In the genomic region with DNA sequence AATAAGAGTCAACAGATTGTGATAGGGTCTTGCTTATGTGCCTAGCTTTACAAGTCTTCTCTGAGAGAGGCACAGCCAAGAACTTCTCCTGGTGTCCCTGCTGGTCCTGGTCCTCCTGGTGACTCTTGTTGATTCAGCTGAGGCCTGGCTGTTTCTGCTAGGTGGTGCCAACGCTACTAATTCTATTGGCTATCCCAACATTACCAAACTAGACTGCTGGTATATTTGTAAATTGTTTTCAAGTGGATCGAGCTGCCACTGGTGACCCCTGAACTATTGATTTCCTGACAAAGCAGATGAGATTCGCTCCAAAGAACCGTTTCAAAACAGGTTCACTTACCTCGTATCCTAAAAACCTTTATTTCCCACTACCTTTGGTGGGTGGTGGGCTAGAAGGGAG, we compare ENCODE assay signal across 20 mouse cellular contexts. TPM values are rescaled to one million over a fixed set of nuclear protein-coding genes. Genes with fewer than 3 reads are reported as not detected.
A peak's percentile ranks its signal among the peaks of the same experiment; 100 is the strongest.
DNase-seq lines count a peak whose midpoint lies in the region; ATAC-seq and TF ChIP-seq lines count a peak whose summit lies in the region.
"Had no signal": no experiment of that assay in that cellular context is flagged by ENCODE, and none has a peak within 500 bp of the region (broad histone marks: within the 10 kb centered on the region; RNA-seq: fewer than 3 reads in every experiment).

No protein-coding gene starts in this region.

- no peaks in the 10 kb centered on the region for H3K27me3 ChIP-seq in liver, adult 2 months (ENCODE audit: control insufficient read depth, insufficient read depth, low read length)
- no peaks in the 10 kb centered on the region for H3K27me3 ChIP-seq in liver, postnatal 0 days (ENCODE audit: insufficient read depth, low read length)
- H3K27me3 ChIP-seq in liver, embryonic 11.5 days (replicated peaks; ENCODE audit: control insufficient read depth, insufficient read depth, low read length), result no peaks in the 10 kb centered on the region
- H3K27me3 ChIP-seq in CH12.LX (replicated peaks), result no peaks in the 10 kb centered on the region
- H3K27me3 ChIP-seq: embryonic facial prominence, embryonic 12.5 days; forebrain, embryonic 13.5 days; forebrain, embryonic 15.5 days; Patski had no signal

- 0 out of 2 replicates have a peak overlapping the region, but pooled peaks have one; percentile 12 for H3K9ac ChIP-seq in liver, adult 2 months (ENCODE audit: low read depth, low read length)
- no peak overlapping the region for H3K9ac ChIP-seq in liver, postnatal 0 days (replicated peaks)
- no peak overlapping the region for H3K9ac ChIP-seq in liver, embryonic 11.5 days (ENCODE audit: low read depth, low read length)
- no peak overlapping the region for H3K9ac ChIP-seq in CH12.LX (ENCODE audit: insufficient read depth, low read depth)
- H3K9ac ChIP-seq: embryonic facial prominence, embryonic 12.5 days; forebrain, embryonic 13.5 days; forebrain, embryonic 15.5 days had no signal

- peaks cover 30% of the 10 kb centered on the region for H3K4me1 ChIP-seq in liver, adult 2 months (ENCODE audit: control insufficient read depth, insufficient read depth, low read length)
- peaks cover 13% of the 10 kb centered on the region for H3K4me1 ChIP-seq in liver, postnatal 0 days (ENCODE audit: insufficient read depth)
- no peaks in the 10 kb centered on the region for H3K4me1 ChIP-seq in liver, embryonic 11.5 days (replicated peaks; ENCODE audit: control insufficient read depth, insufficient read depth, low read length)
- peaks cover 16 to 59% of the 10 kb centered on the region in 2 experiments for H3K4me1 ChIP-seq in CH12.LX (ENCODE audit: control insufficient read depth in 1 of 2, insufficient read depth in 2 of 2)
- H3K4me1 ChIP-seq: embryonic facial prominence, embryonic 10.5 days; embryonic facial prominence, embryonic 12.5 days; forebrain, embryonic 13.5 days; forebrain, embryonic 15.5 days had no signal

- H3K9me3 ChIP-seq in liver, postnatal 0 days (ENCODE audit: low read length), result no peaks in the 10 kb centered on the region
- H3K9me3 ChIP-seq in liver, embryonic 11.5 days (ENCODE audit: control insufficient read depth, low read length), result no peaks in the 10 kb centered on the region
- peaks cover 30% of the 10 kb centered on the region for H3K9me3 ChIP-seq in CH12.LX (replicated peaks; ENCODE audit: low read length)
- H3K9me3 ChIP-seq: embryonic facial prominence, embryonic 10.5 days; embryonic facial prominence, embryonic 12.5 days; forebrain, embryonic 13.5 days; forebrain, embryonic 15.5 days; G1E had no signal

- dilution Hi-C loops in CH12.LX (cut with MboI; ENCODE audit: extremely low pct_ligation_motif_present, extremely low pct_unique_long_range_greater_than_20kb, low sequenced_read_pairs), result no loop called here

- TF ChIP-seq CTCF in liver, adult 2 months (IDR thresholded peaks at IDR 0.05; ENCODE audit: low read depth, low read length), result no peak
- no peak for TF ChIP-seq CTCF in liver, postnatal 0 days (IDR thresholded peaks at IDR 0.05; ENCODE audit: low read depth)
- TF ChIP-seq CTCF in CH12.LX (conservative IDR thresholded peaks at IDR 0.05 in 1 of 2, IDR thresholded peaks at IDR 0.05 in 1 of 2; ENCODE audit: low read depth in 2 of 2, low read length in 2 of 2), result no peak

- DNase-seq in liver, adult 2 months (ENCODE audit: extremely low read depth, low read depth, low spot score), result peak; percentile 99
- no peak for DNase-seq in liver
- peak; percentile 41 for DNase-seq in liver, postnatal 0 days
- DNase-seq in liver, embryonic 11.5 days (ENCODE audit: low spot score), result no peak
- no peak for DNase-seq in CH12.LX (ENCODE audit: extremely low read depth)
- no peak for DNase-seq in retina, postnatal 1 day
- DNase-seq: adrenal gland, adult 8-10 months; adrenal gland, postnatal 14 days; adrenal gland, postnatal 36 days; cerebellum, adult 11-12 months; cerebellum, adult 2 months; cerebellum, adult 9-10 months; cerebellum, postnatal 10 days; cerebellum, postnatal 25 days had no signal

- no peaks in the 10 kb centered on the region for H3K36me3 ChIP-seq in liver, adult 2 months (ENCODE audit: control insufficient read depth, insufficient read depth, low read length)
- no peaks in the 10 kb centered on the region for H3K36me3 ChIP-seq in liver, postnatal 0 days (replicated peaks; ENCODE audit: insufficient read depth, low read length)
- no peaks in the 10 kb centered on the region for H3K36me3 ChIP-seq in liver, embryonic 11.5 days (ENCODE audit: control insufficient read depth, insufficient read depth, low read length)
- peaks cover 39 to 65% of the 10 kb centered on the region in 2 experiments for H3K36me3 ChIP-seq in CH12.LX (replicated peaks in 1 of 2; ENCODE audit: control insufficient read depth in 1 of 2, insufficient read depth in 1 of 2, low read length in 1 of 2)
- H3K36me3 ChIP-seq: embryonic facial prominence, embryonic 10.5 days; embryonic facial prominence, embryonic 12.5 days; forebrain, embryonic 15.5 days; G1E had no signal

- in situ Hi-C loops in CH12.LX (cut with MboI; ENCODE audit: low pct_ligation_motif_present, low pct_unique_long_range_greater_than_20kb, low sequenced_read_pairs), result no loop called here

- peak overlapping the region; percentile 99 for H3K27ac ChIP-seq in liver, adult 2 months (replicated peaks; ENCODE audit: insufficient read depth, low read depth, low read length)
- H3K27ac ChIP-seq in liver, postnatal 0 days (ENCODE audit: low read depth), result peak overlapping the region; percentile 87
- H3K27ac ChIP-seq in liver, embryonic 11.5 days (ENCODE audit: low read depth, low read length), result no peak overlapping the region
- H3K27ac ChIP-seq in CH12.LX (ENCODE audit: insufficient read depth, low read depth), result peak overlapping the region; percentile 49; the same call in 1 of the 2 replicates
- H3K27ac ChIP-seq: embryonic facial prominence, embryonic 10.5 days; embryonic facial prominence, embryonic 12.5 days; forebrain, embryonic 13.5 days; forebrain, embryonic 15.5 days had no signal

- no peak overlapping the region for H3K4me2 ChIP-seq in liver, postnatal 0 days (ENCODE audit: low read depth, low read length)
- no peak overlapping the region for H3K4me2 ChIP-seq in liver, embryonic 11.5 days
- H3K4me2 ChIP-seq in CH12.LX (ENCODE audit: insufficient read depth, low read depth, poor library complexity, severe bottlenecking), result no peak overlapping the region
- H3K4me2 ChIP-seq: embryonic facial prominence, embryonic 12.5 days; forebrain, embryonic 13.5 days; forebrain, embryonic 15.5 days had no signal

- ATAC-seq in liver, postnatal 0 days, result peak; percentile 95
- ATAC-seq in liver, embryonic 11.5 days (replicated peaks; ENCODE audit: low FRiP score), result no peak
- ATAC-seq: forebrain, embryonic 13.5 days; forebrain, embryonic 15.5 days; Patski had no signal

- no peak overlapping the region for H3K4me3 ChIP-seq in liver, adult 2 months (ENCODE audit: insufficient read depth, low read depth, low read length)
- H3K4me3 ChIP-seq in liver, postnatal 0 days (ENCODE audit: low read depth, low read length), result no peak overlapping the region
- H3K4me3 ChIP-seq in liver, embryonic 11.5 days (ENCODE audit: low read depth, low read length), result no peak overlapping the region
- H3K4me3 ChIP-seq in CH12.LX (replicated peaks in 1 of 3; ENCODE audit: low read depth in 2 of 3, low read length in 2 of 3, poor library complexity in 1 of 3), result no peak overlapping the region
- H3K4me3 ChIP-seq: embryonic facial prominence, embryonic 10.5 days; embryonic facial prominence, embryonic 12.5 days; forebrain, embryonic 13.5 days; forebrain, embryonic 15.5 days had no signal

- TF ChIP-seq RAD21 in CH12.LX (IDR thresholded peaks at IDR 0.05; ENCODE audit: low read depth, low read length), result no peak

- WGBS in liver, adult 2 months, result 21% methylated on average over 5 of the region's 5 CpGs
- WGBS in liver, postnatal 0 days (ENCODE audit: insufficient replicate concordance), result 54% methylated on average over 5 of the region's 5 CpGs
- 59% methylated on average over 5 of the region's 5 CpGs for WGBS in liver, embryonic 11.5 days

- no peak; the same call in 1 of the 2 replicates for TF ChIP-seq EP300 in liver, postnatal 0 days (IDR thresholded peaks at IDR 0.05; ENCODE audit: low read depth)
- TF ChIP-seq EP300 in CH12.LX (IDR thresholded peaks at IDR 0.05; ENCODE audit: low read length), result no peak

- no peak for TF ChIP-seq POLR2A in liver, adult 2 months (IDR thresholded peaks at IDR 0.05; ENCODE audit: extremely low read depth, insufficient read depth, low read length)
- no peak for TF ChIP-seq POLR2A in CH12.LX (IDR thresholded peaks at IDR 0.05; ENCODE audit: low read depth, low read length)

- H3K79me2 ChIP-seq in liver, adult 2 months (ENCODE audit: control insufficient read depth, insufficient read depth, low read length), result peaks cover 9% of the 10 kb centered on the region
- H3K79me2 ChIP-seq in CH12.LX (replicated peaks; ENCODE audit: control insufficient read depth, extremely low read depth, insufficient read depth, poor library complexity, severe bottlenecking), result peaks cover 48% of the 10 kb centered on the region

TF ChIP-seq in CH12.LX, 34 proteins besides CTCF, POLR2A, EP300 and RAD21:
- TF ChIP-seq JUND (conservative IDR thresholded peaks at IDR 0.05; ENCODE audit: low read depth, low read length), result no peak
- no peak for TF ChIP-seq JUN (IDR thresholded peaks at IDR 0.05; ENCODE audit: insufficient read depth, low read depth, low read length)
- no peak for TF ChIP-seq TBP (conservative IDR thresholded peaks at IDR 0.05; ENCODE audit: low read depth, low read length)
- TF ChIP-seq ZC3H11A (IDR thresholded peaks at IDR 0.05; ENCODE audit: low read depth, low read length), result no peak
- no peak for TF ChIP-seq ETS1 (conservative IDR thresholded peaks at IDR 0.05; ENCODE audit: low read depth, low read length)
- no peak for TF ChIP-seq BHLHE40 (IDR thresholded peaks at IDR 0.05; ENCODE audit: low read depth, low read length)
- TF ChIP-seq MAX (IDR thresholded peaks at IDR 0.05; ENCODE audit: low read length), result no peak
- no peak for TF ChIP-seq TCF12 (IDR thresholded peaks at IDR 0.05; ENCODE audit: low read depth, low read length)
- TF ChIP-seq MAFK (IDR thresholded peaks at IDR 0.05; ENCODE audit: insufficient replicate concordance, low read length), result no peak
- TF ChIP-seq ZKSCAN1 (IDR thresholded peaks at IDR 0.05; ENCODE audit: borderline replicate concordance, low read depth, low read length), result no peak

RNA-seq across cellular contexts. Expression of a gene that starts 20.7 kb away (rescaled TPM):
- 19.5 and 21.2 TPM in 2 replicates for total RNA-seq in liver, adult 2 months (2014; rRNA removed)
- polyA plus RNA-seq in liver, adult 2 months (2012; rRNA removed), result 6.6 and 11.6 TPM in 2 replicates
- 0.82 and 1.3 TPM in 2 replicates for polyA plus RNA-seq in liver, postnatal 0 days (2015; fragmentation: Nextera tagmentation; extraction: Ambion mirVana)
- not detected in 2 replicates for polyA plus RNA-seq in liver, embryonic 11.5 days (2014; fragmentation: Nextera tagmentation; extraction: Ambion mirVana)
- total RNA-seq in CH12.LX (2012; rRNA removed), result 58.6 and 73.0 TPM in 2 replicates
- 58.1 and 60.2 TPM in 2 replicates for total RNA-seq in CH12.LX (2014; rRNA removed)
- 72.5 and 75.2 TPM in 2 replicates for polyA plus RNA-seq in CH12.LX (2012; ENCODE audit: insufficient read length, low read depth)
- polyA plus RNA-seq: embryonic facial prominence, embryonic 10.5 days had no signal

Comparison
In these comparisons a context has a peak if more than half of its experiments do, and no peak if none do; other contexts are left out.
1. DNase-seq: peak in liver, adult 2 months (single experiment) and liver, postnatal 0 days (single experiment); none in liver (single experiment), liver, embryonic 11.5 days (single experiment), CH12.LX (single experiment) and retina, postnatal 1 day (single experiment).